Mouse (Mus musculus) myocyte (in vitro differentiated cells): ENCODE measurements around the gene Arhgap28.

Experiments
- CEBPB ChIP-seq: IDR thresholded peaks from 2 replicates; pipeline ENCODE4 v1.6.1; 2011; ENCODE audit warnings: mild to moderate bottlenecking, moderate library complexity; ENCODE audit not compliant: poor library complexity, insufficient read depth, severe bottlenecking
- E2F4 ChIP-seq: IDR thresholded peaks from one replicate; pipeline ENCODE4 v1.6.1; 2011; ENCODE audit warnings: mild to moderate bottlenecking, control low read depth, moderate library complexity; ENCODE audit not compliant: insufficient read depth
- POLR2A ChIP-seq: IDR thresholded peaks from one replicate; pipeline ENCODE4 v1.6.1; 2011; ENCODE audit warnings: low read depth, mild to moderate bottlenecking, control low read depth, moderate library complexity; ENCODE audit not compliant: insufficient read length

DNA sequence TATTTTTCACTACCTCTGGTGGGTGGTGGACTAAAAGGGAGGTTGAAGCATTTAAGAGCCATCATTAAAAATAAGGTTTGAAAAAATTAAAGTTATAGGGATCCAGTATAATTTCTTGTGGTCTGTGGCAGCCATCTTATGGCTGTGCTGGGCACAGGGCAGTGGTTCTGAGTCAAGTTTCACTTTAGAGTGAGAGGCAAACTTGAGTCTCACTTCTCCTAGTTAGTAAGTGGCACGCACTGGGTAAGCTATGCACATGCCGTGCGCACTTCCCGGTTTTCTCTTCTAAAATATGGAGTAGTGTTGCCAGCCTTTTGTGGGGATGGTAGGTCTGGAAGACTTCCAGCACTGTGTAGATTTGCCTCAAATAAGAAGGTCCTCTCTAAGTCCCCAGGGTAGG lies 38.5 kb upstream of the Arhgap28 start:
- TF ChIP-seq E2F4 (no peak), CEBPB (no peak), POLR2A (no peak)
